Mouse (Mus musculus): ENCODE measurements at regions not wholly inside any gene's neighbourhood (a gene's known extent, or its start where the extent isn't known, plus 50 kb on each side); places are given as distances from the start of the nearest gene placed in this dataset.

GRCm38 (mm10) chr9:122572836-122573267 is 174.3 kb upstream of the Topaz1 start:
- Histone ChIP-seq H3K4me1 (peaks cover 17% of the 10 kb centered on the region), H3K4me3 (replicated peaks) (no peak overlapping the region), H3K27me3 (replicated peaks) (peaks cover 76% of the 10 kb centered on the region), H3K9me3 (0 out of 2 replicates have a peak, but pooled peaks cover 3% of the 10 kb centered on the region), H3K36me3 (replicated peaks; ENCODE audit: low read length) (no peaks in the 10 kb centered on the region)
- TF ChIP-seq FLI1 (IDR thresholded peaks at IDR 0.05; ENCODE audit: low read length), result no peak
- TF ChIP-seq GATA1 (IDR thresholded peaks at IDR 0.05; ENCODE audit: borderline replicate concordance, low read length), result no peak

GRCm38 (mm10) chr9:122585228-122585627 is 161.9 kb upstream of the Topaz1 start:
- Histone ChIP-seq H3K36me3 (replicated peaks; ENCODE audit: low read length) (no peaks in the 10 kb centered on the region), H3K9me3 (no peaks in the 10 kb centered on the region), H3K4me1 (no peaks in the 10 kb centered on the region), H3K27me3 (replicated peaks) (peaks cover 47% of the 10 kb centered on the region), H3K4me3 (replicated peaks) (no peak overlapping the region)
- TF ChIP-seq FLI1 (IDR thresholded peaks at IDR 0.05; ENCODE audit: low read length) (no peak), GATA1 (IDR thresholded peaks at IDR 0.05; ENCODE audit: borderline replicate concordance, low read length) (no peak)

- Histone ChIP-seq H3K4me3 (replicated peaks) (no peak overlapping the region), H3K36me3 (replicated peaks; ENCODE audit: low read length) (no peaks in the 10 kb centered on the region), H3K27me3 (replicated peaks) (peaks cover 48% of the 10 kb centered on the region), H3K4me1 (no peaks in the 10 kb centered on the region), H3K9me3 (no peaks in the 10 kb centered on the region)
- TF ChIP-seq GATA1 (IDR thresholded peaks at IDR 0.05; ENCODE audit: borderline replicate concordance, low read length), result no peak
- no peak for TF ChIP-seq FLI1 (IDR thresholded peaks at IDR 0.05; ENCODE audit: low read length)
These were observed 160.7 kb upstream of the Topaz1 start for GRCm38 (mm10) chr9:122586421-122586820.

DNA sequence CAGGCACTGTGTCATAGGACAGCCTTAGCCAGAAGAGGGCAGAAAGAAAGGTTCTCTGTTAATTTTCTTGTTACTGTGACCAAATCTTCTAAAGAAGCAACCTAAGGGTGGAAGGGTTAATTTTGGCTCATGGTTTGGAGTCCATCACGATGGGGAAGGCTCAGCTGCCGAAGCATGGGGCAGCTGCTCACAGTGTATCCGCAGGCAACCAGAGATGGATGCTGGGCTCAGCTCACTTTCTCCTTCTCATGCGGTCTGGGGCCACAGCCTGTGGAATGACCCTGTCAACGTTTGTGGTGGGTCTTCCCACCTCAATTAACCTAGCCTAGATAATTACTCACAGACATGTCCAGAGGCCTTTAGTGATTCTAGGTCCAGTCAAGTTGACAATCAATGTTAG is 160.2 kb upstream of the Topaz1 start:
- H3K4me1 ChIP-seq, result no peaks in the 10 kb centered on the region
- no peaks in the 10 kb centered on the region for H3K9me3 ChIP-seq
- TF ChIP-seq GATA1 (IDR thresholded peaks at IDR 0.05; ENCODE audit: borderline replicate concordance, low read length), result no peak
- H3K36me3 ChIP-seq (replicated peaks; ENCODE audit: low read length), result no peaks in the 10 kb centered on the region
- H3K27me3 ChIP-seq (replicated peaks), result peaks cover 48% of the 10 kb centered on the region
- H3K4me3 ChIP-seq (replicated peaks), result no peak overlapping the region

DNA sequence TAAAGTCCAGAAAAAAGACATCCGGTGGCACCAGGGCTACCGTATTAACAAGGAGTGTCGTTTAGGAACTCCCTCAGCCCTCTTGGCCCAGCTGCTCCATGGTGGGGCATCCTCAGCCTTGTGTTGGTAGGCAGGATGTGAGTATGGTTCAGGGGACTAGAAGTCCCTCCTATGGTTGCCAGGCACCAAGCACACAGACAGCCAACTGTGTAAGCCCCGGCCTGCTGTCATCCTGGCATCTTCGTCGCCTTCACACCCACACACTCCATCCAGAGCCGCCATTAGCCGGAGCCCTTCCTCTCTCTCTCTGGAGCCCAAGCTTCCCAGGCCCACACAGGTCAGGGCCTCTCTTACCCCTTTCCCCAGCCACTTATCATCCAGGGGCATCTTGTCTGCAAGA is 158.9 kb upstream of the Topaz1 start:
- Histone ChIP-seq H3K4me3 (replicated peaks) (no peak overlapping the region), H3K36me3 (replicated peaks; ENCODE audit: low read length) (no peaks in the 10 kb centered on the region), H3K4me1 (no peaks in the 10 kb centered on the region), H3K9me3 (no peaks in the 10 kb centered on the region), H3K27me3 (replicated peaks) (peaks cover 45% of the 10 kb centered on the region)
- no peak for TF ChIP-seq GATA1 (IDR thresholded peaks at IDR 0.05; ENCODE audit: borderline replicate concordance, low read length)
- no peak for TF ChIP-seq FLI1 (IDR thresholded peaks at IDR 0.05; ENCODE audit: low read length)

- H3K4me3 ChIP-seq (replicated peaks), result no peak overlapping the region
- H3K27me3 ChIP-seq (replicated peaks), result peaks cover 57% of the 10 kb centered on the region
- no peak for TF ChIP-seq FLI1 (IDR thresholded peaks at IDR 0.05; ENCODE audit: low read length)
- no peak for TF ChIP-seq GATA1 (IDR thresholded peaks at IDR 0.05; ENCODE audit: borderline replicate concordance, low read length)
- H3K4me1 ChIP-seq, result no peaks in the 10 kb centered on the region
- no peaks in the 10 kb centered on the region for H3K9me3 ChIP-seq
- H3K36me3 ChIP-seq (replicated peaks; ENCODE audit: low read length), result no peaks in the 10 kb centered on the region
These were observed 154.1 kb upstream of the Topaz1 start for GRCm38 (mm10) chr9:122592820-122593615.

DNA sequence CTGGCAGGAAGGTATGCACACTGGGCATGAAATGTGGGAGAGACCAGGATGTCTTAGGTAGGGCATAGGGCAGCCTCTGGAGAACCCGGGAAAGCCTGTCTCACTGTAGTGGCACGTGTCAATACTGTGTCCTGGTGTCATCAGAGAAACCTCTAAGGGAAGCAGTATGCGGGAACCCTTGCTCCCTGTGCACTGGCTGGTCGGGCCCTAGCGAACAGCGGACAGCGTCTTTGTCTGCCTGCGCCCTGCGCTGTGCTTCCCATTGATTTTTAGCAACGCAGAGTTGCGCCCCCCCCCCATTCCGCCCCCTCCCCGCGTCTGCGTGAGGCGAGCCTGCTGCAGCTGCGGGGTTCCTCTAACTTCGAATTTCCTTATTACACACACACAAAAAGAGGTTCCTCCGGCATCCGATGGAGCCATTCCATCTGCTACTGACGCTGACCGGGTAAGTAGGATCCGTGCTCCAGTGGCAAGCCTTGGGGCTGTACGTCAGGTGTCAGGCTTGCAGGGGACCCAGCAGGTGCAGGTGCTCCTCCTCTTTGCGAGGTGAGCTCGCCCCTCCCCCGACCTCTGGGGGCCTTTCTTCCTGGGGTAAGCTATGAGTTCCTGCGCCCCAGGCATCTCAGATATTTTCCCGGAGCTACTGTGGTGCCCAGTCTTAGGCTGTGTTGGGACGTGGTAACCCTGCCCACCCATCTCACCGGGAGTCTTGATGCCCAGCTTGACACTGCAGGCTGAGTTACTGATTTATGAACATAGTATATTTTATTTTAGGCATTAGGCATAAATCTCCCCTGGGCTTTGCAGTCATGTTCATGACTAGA is 151.8 kb upstream of the Topaz1 start:
- Histone ChIP-seq H3K4me3 (replicated peaks) (no peak overlapping the region), H3K4me1 (no peaks in the 10 kb centered on the region), H3K9me3 (no peaks in the 10 kb centered on the region), H3K36me3 (replicated peaks; ENCODE audit: low read length) (no peaks in the 10 kb centered on the region), H3K27me3 (replicated peaks) (peaks cover 55% of the 10 kb centered on the region)
- TF ChIP-seq GATA1 (IDR thresholded peaks at IDR 0.05; ENCODE audit: borderline replicate concordance, low read length) (no peak), FLI1 (IDR thresholded peaks at IDR 0.05; ENCODE audit: low read length) (no peak)

DNA sequence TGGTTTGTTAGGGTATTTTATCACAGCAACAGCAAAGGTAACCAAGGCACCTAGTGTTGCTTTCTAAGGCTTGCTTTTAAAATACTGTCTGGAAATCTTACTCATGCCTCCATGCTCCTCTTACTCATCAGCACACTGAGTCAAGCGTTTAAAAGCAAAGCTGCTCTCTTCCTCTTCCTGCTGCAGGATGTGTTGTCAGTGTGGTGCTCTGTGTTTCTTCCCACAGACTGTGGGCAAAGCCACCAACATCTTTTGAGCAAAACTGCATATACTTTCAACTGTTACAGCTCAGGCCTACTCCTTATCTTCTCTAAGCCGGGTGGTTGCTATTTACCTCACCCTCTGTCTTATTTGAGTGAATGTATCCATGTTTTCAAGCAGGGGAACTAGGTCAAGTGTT is 144.0 kb upstream of the Topaz1 start:
- Histone ChIP-seq H3K4me3 (replicated peaks) (no peak overlapping the region), H3K36me3 (replicated peaks; ENCODE audit: low read length) (no peaks in the 10 kb centered on the region), H3K27me3 (replicated peaks) (peaks cover 38% of the 10 kb centered on the region), H3K9me3 (no peaks in the 10 kb centered on the region), H3K4me1 (peaks cover 16% of the 10 kb centered on the region; the same call in 1 of the 2 replicates)
- no peak for TF ChIP-seq FLI1 (IDR thresholded peaks at IDR 0.05; ENCODE audit: low read length)
- TF ChIP-seq GATA1 (IDR thresholded peaks at IDR 0.05; ENCODE audit: borderline replicate concordance, low read length), result no peak

- no peaks in the 10 kb centered on the region for H3K9me3 ChIP-seq
- H3K4me3 ChIP-seq (replicated peaks), result no peak overlapping the region
- no peaks in the 10 kb centered on the region for H3K36me3 ChIP-seq (replicated peaks; ENCODE audit: low read length)
- TF ChIP-seq GATA1 (IDR thresholded peaks at IDR 0.05; ENCODE audit: borderline replicate concordance, low read length) (no peak), FLI1 (IDR thresholded peaks at IDR 0.05; ENCODE audit: low read length) (no peak)
- peaks cover 8% of the 10 kb centered on the region; the same call in 1 of the 2 replicates for H3K4me1 ChIP-seq
- peaks cover 18% of the 10 kb centered on the region for H3K27me3 ChIP-seq (replicated peaks)
These were observed 137.5 kb upstream of the Topaz1 start for GRCm38 (mm10) chr9:122609616-122610015.

- Histone ChIP-seq H3K4me3 (replicated peaks) (no peak overlapping the region), H3K4me1 (no peaks in the 10 kb centered on the region), H3K27me3 (replicated peaks) (peaks cover 17% of the 10 kb centered on the region), H3K36me3 (replicated peaks; ENCODE audit: low read length) (no peaks in the 10 kb centered on the region), H3K9me3 (no peaks in the 10 kb centered on the region)
- TF ChIP-seq GATA1 (IDR thresholded peaks at IDR 0.05; ENCODE audit: borderline replicate concordance, low read length) (no peak), FLI1 (IDR thresholded peaks at IDR 0.05; ENCODE audit: low read length) (no peak)
These were observed 136.2 kb upstream of the Topaz1 start for GRCm38 (mm10) chr9:122610918-122611317.

Measured in megakaryocyte, embryonic 14.5 days (primary cell).